Mouse (Mus musculus) C2C12 (cell line): ENCODE data around the gene Gm20538.

Experiments
- CEBPB ChIP-seq: IDR thresholded peaks from one replicate; pipeline ENCODE4 v1.6.1; 2011; ENCODE audit warnings: low read depth, mild to moderate bottlenecking, control low read depth, moderate library complexity
- CTCF ChIP-seq: IDR thresholded peaks from one replicate; pipeline ENCODE4 v1.5.1; 2011; ENCODE audit not compliant: control insufficient read depth, insufficient read depth, insufficient read length
- MYOG ChIP-seq: IDR thresholded peaks from one replicate; pipeline ENCODE4 v1.6.1; 2011; ENCODE audit not compliant: control insufficient read depth, insufficient read length; ENCODE audit errors: extremely low read depth
- USF1 ChIP-seq: IDR thresholded peaks from one replicate; pipeline ENCODE4 v1.6.1; 2011; ENCODE audit warnings: low read depth, mild to moderate bottlenecking, control low read depth, moderate library complexity

- TF ChIP-seq CTCF (no peak), USF1 (no peak), CEBPB (no peak), MYOG (no peak)
Measured at GRCm38 (mm10) chr19:44498936-44499335, 53.7 kb downstream of the Gm20538 start.
